Mouse (Mus musculus) natural killer cell, adult 2 months (primary cell): ENCODE results near the gene Zdhhc3.

Experiments used
- DNase-seq, 2 experiments: peaks; one replicate each; pipeline ENCODE4 v3.0.0; 2022; ENCODE audit warnings: low spot score in 2 of 2

Gene Zdhhc3

GRCm38 (mm10) chr9:123020995-123021631 is 91.9 kb downstream of the Zdhhc3 start, which contains the start of gene Tmem42:
Gene Tmem42, plus strand, starts transcription at chr9:123021326.
- peak; percentile 83 to 87 for DNase-seq
